Comparison of ENCODE assay signal across 24 mouse cellular contexts in genomic region chr9:22056303-22056910, GRCm38 (mm10). TPM values are rescaled to one million over a fixed set of nuclear protein-coding genes. Genes with fewer than 3 reads are reported as not detected.
A peak's percentile ranks its signal among the peaks of the same experiment; 100 is the strongest.
DNase-seq lines count a peak whose midpoint lies in the region; ATAC-seq and TF ChIP-seq lines count a peak whose summit lies in the region.
"Had no signal": no experiment of that assay in that cellular context is flagged by ENCODE, and none has a peak within 500 bp of the region (broad histone marks: within the 10 kb centered on the region; RNA-seq: fewer than 3 reads in every experiment).

No protein-coding gene starts in this region.

- no peak for ATAC-seq in kidney, embryonic 16.5 days (ENCODE audit: low FRiP score, low TSS enrichment)
- ATAC-seq: forebrain, embryonic 13.5 days; forebrain, postnatal 0 days had no signal

- no peaks in the 10 kb centered on the region for H3K9me3 ChIP-seq in kidney, embryonic 16.5 days (ENCODE audit: low read length)
- no peaks in the 10 kb centered on the region for H3K9me3 ChIP-seq in E14TG2a.4 (ENCODE audit: low read length)
- H3K9me3 ChIP-seq: embryonic facial prominence, embryonic 10.5 days; forebrain, embryonic 13.5 days; heart, embryonic 15.5 days; hindbrain, embryonic 10.5 days had no signal

- H3K27ac ChIP-seq in kidney, embryonic 16.5 days (ENCODE audit: low read length), result no peak overlapping the region
- H3K27ac ChIP-seq: embryonic facial prominence, embryonic 10.5 days; forebrain, embryonic 13.5 days; heart, adult 2 months; heart, embryonic 15.5 days; hindbrain, embryonic 10.5 days; hindbrain, embryonic 14.5 days had no signal

- H3K4me3 ChIP-seq in kidney, embryonic 16.5 days (ENCODE audit: low read length), result no peak overlapping the region
- peak overlapping the region; percentile 76; the same call in 1 of the 2 replicates for H3K4me3 ChIP-seq in E14TG2a.4 (replicated peaks; ENCODE audit: low read length)
- H3K4me3 ChIP-seq: embryonic facial prominence, embryonic 10.5 days; forebrain, embryonic 13.5 days; heart, adult 2 months; heart, embryonic 15.5 days; hindbrain, embryonic 10.5 days had no signal

- DNase-seq in kidney, adult 11 months, result peak; percentile 45
- DNase-seq in kidney, adult 9 months, result peak; percentile 74
- no peak for DNase-seq in kidney, postnatal 4 days
- DNase-seq in kidney, postnatal 25 days, result peak; percentile 70 to 78
- DNase-seq in adrenal gland, postnatal 10 days, result no peak
- DNase-seq: adrenal gland, adult 2 months; adrenal gland, postnatal 36 days; forebrain, postnatal 0 days; gastrocnemius, postnatal 14 days; heart, adult 2 months; heart, postnatal 14 days had no signal

- peaks cover 11% of the 10 kb centered on the region for H3K4me1 ChIP-seq in kidney, embryonic 16.5 days (ENCODE audit: insufficient read depth, low read length)
- H3K4me1 ChIP-seq in E14TG2a.4 (replicated peaks; ENCODE audit: low read depth, low read length), result peaks cover 35% of the 10 kb centered on the region

- peaks cover 25% of the 10 kb centered on the region for H3K36me3 ChIP-seq in kidney, embryonic 16.5 days (ENCODE audit: insufficient read depth, low read length)
- peaks cover 44% of the 10 kb centered on the region for H3K36me3 ChIP-seq in E14TG2a.4 (ENCODE audit: insufficient read depth, low read length)

- WGBS in kidney, embryonic 16.5 days, result 72% methylated on average over 9 of the region's 9 CpGs

- H3K4me2 ChIP-seq in kidney, embryonic 16.5 days (replicated peaks; ENCODE audit: low read depth, low read length), result no peak overlapping the region
- H3K4me2 ChIP-seq: forebrain, embryonic 13.5 days; heart, embryonic 11.5 days; heart, embryonic 15.5 days; hindbrain, embryonic 14.5 days had no signal

- peaks cover 40% of the 10 kb centered on the region for H3K27me3 ChIP-seq in kidney, embryonic 16.5 days (ENCODE audit: insufficient read depth, low read length)
- peaks cover 32% of the 10 kb centered on the region for H3K27me3 ChIP-seq in E14TG2a.4 (ENCODE audit: insufficient read depth, low read length)
- H3K27me3 ChIP-seq: CH12.LX had no signal

- H3K9ac ChIP-seq in kidney, embryonic 16.5 days (replicated peaks; ENCODE audit: low read length), result no peak overlapping the region
- H3K9ac ChIP-seq: forebrain, embryonic 13.5 days; forebrain, postnatal 0 days; heart, embryonic 15.5 days; hindbrain, embryonic 14.5 days had no signal

- TF ChIP-seq CTCF in E14TG2a.4 (conservative IDR thresholded peaks at IDR 0.05; ENCODE audit: low read length), result no peak

RNA-seq across cellular contexts. Expression of gene Elavl3, which starts 4.6 kb away (rescaled TPM):
- 0.10 and 0.37 TPM in 2 replicates for polyA plus RNA-seq in kidney, embryonic 16.5 days (2015; fragmentation: Nextera tagmentation; extraction: Ambion mirVana)
- 1 to 10 TPM; 1.8 to 4.6 TPM for total RNA-seq in adrenal gland, postnatal 10 days (2021)

RNA-seq across cellular contexts. Expression of gene Gm49318, which starts 14.7 kb away (rescaled TPM):
- polyA plus RNA-seq in kidney, embryonic 16.5 days (2015; fragmentation: Nextera tagmentation; extraction: Ambion mirVana), result not detected in 2 replicates
- not detected for total RNA-seq in adrenal gland, postnatal 10 days (2021)
- total RNA-seq: adrenal gland, adult 2 months; CH12.LX; ES-E14; forebrain, postnatal 0 days; gastrocnemius, adult 18-20 months; gastrocnemius, postnatal 14 days; heart, postnatal 14 days had no signal
- polyA plus RNA-seq: adrenal gland, adult 2 months; embryonic facial prominence, embryonic 10.5 days; embryonic facial prominence, embryonic 14.5 days; forebrain, embryonic 13.5 days; forebrain, postnatal 0 days; gonadal fat pad, adult 2 months; heart, adult 2 months; heart, embryonic 11.5 days; heart, embryonic 15.5 days; hindbrain, embryonic 10.5 days; hindbrain, embryonic 14.5 days had no signal

RNA-seq across cellular contexts. Expression of gene Zfp653, which starts 14.8 kb away (rescaled TPM):
- 11.6 and 14.2 TPM in 2 replicates for polyA plus RNA-seq in kidney, embryonic 16.5 days (2015; fragmentation: Nextera tagmentation; extraction: Ambion mirVana)
- 10 to 100 TPM in 1 of 2 experiments, 1 to 10 TPM in 1; 9.7 to 11.8 TPM for total RNA-seq in adrenal gland, postnatal 10 days (2021)

RNA-seq across cellular contexts. Expression of gene Ecsit, which starts 28.8 kb away (rescaled TPM):
- polyA plus RNA-seq in kidney, embryonic 16.5 days (2015; fragmentation: Nextera tagmentation; extraction: Ambion mirVana), result 54.4 and 62.7 TPM in 2 replicates
- total RNA-seq in adrenal gland, postnatal 10 days (2021), result 10 to 100 TPM; 70.8 to 78.5 TPM

RNA-seq across cellular contexts. Expression of gene Cnn1, which starts 42.6 kb away (rescaled TPM):
- polyA plus RNA-seq in kidney, embryonic 16.5 days (2015; fragmentation: Nextera tagmentation; extraction: Ambion mirVana), result 13.3 and 49.9 TPM in 2 replicates
- 10 to 100 TPM in 1 of 2 experiments, 1 to 10 TPM in 1; 1.4 to 12.9 TPM for total RNA-seq in adrenal gland, postnatal 10 days (2021)
- total RNA-seq: CH12.LX had no signal

Comparison
In these comparisons a context has a peak if more than half of its experiments do, and no peak if none do; other contexts are left out.
1. DNase-seq: peak in kidney, adult 11 months (single experiment), kidney, adult 9 months (single experiment) and kidney, postnatal 25 days (2 of 2); none in kidney, postnatal 4 days (0 of 2) and adrenal gland, postnatal 10 days (single experiment).